Mouse (Mus musculus) kidney, adult 18-20 months (tissue): ENCODE data around the gene Ctnnbip1.

ENCODE experiments used
- DNase-seq: peaks from one replicate; pipeline ENCODE4 v3.0.0; 2021

Ctnnbip1 gene

DNA sequence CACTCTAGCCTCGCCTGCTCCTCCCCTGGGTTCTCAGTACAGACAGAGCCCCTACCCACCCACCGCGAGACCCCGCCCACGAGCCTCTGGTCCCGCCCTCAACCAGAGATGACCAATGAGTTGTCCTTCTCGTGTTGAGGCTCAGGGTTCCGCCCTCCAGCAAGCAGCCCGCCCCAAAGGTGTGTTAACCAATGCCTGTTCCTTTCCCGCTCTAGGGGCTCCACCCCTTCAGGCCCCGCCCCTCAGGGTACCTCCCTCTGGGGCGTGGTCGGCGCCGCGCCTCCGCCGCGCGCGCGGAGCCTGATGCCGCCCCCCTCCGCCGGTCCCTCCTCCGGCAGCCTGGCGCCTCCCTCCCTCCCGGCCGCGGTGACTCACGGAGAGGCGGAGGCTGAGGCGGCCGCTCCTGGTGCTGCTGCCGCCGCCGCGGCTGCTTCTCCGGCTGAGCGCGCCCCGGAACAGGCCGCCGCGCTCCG lies at the start of gene Ctnnbip1:
Gene Ctnnbip1, plus strand, starts transcription at position 369 of the 473 bp plus-strand sequence.
- DNase-seq: peak; percentile 98

DNA sequence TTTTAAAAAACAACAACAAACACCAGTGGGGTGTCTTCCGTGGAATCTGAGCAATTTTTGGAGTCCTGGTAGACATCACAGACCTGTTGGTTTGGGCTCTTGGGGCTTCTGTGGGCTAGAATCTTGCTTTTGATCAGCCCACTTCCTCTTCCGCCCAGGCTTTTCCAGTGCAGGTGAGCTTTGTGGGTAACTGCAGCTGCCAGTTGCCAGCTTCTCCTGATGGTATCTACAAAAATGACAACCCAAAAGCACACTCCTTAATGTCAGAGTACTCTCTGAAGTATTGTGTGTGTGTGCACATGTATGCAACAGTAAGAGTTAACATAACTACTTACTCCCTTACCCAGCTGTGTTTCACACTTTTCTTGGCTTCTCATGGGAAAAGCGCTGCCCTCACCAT lies 48.5 kb upstream of the Ctnnbip1 start:
- no peak for DNase-seq

DNA sequence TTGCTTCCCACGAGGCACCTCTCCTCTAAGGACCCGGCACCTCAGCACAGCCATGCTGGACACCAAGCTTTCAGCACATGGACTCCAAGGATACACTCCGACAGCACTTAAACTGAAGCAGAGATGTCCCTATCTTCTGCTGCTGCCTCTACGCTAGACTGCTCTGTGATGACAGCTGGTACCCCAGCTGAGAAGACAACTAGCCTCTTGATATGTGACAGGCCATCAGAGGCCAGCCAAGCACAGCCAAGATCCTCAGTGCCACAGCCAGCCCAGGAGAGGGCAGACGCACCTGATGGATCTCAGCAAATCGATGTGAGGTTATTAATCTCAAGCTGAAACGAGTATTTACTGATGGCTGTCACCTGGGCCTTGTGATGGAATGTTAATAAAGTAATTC lies 42.9 kb upstream of the Ctnnbip1 start:
- no peak for DNase-seq

DNA sequence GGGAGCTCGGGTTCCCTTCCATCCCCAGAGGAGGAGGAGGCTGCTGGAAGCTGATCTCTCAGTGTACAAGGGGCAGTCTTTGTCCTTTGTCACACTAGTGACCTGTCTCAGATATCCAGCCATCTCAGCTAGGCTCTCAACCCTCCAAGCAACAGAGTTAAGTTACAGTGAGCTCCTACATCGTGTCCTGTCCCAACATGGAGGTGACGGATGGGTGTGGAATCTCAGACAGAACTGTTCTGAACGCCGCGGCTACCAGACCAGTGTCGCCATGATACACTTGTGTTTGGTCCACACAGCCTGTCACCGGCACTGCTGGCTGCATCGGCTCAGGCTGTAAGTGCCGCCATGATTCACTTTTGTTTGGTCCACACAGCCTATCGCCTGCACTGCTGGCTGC lies 41.0 kb upstream of the Ctnnbip1 start, which contains the start of gene Tmem274:
Gene Tmem274, plus strand, starts transcription at position 301 of the 400 bp plus-strand sequence.
- no peak for DNase-seq

DNA sequence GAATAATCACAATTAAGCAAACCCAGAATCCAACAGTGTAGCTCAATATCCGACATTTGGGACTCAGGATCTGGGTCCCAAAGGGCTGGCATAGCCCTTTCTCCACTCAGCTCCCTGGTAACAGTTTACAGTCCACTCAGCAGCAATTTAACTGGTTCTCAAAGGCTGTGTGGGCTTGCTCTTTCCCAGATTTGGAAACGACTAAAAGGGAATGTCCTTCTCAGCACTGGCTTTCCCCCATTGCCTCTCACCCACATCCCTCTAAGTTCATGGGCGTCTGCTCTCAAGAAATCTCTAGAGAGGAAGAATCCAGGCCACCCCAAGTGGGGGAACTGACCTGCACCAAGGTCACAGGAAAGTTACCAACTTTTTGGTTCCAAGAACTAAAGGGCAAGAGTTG lies 33.5 kb upstream of the Ctnnbip1 start:
- no peak for DNase-seq

DNA sequence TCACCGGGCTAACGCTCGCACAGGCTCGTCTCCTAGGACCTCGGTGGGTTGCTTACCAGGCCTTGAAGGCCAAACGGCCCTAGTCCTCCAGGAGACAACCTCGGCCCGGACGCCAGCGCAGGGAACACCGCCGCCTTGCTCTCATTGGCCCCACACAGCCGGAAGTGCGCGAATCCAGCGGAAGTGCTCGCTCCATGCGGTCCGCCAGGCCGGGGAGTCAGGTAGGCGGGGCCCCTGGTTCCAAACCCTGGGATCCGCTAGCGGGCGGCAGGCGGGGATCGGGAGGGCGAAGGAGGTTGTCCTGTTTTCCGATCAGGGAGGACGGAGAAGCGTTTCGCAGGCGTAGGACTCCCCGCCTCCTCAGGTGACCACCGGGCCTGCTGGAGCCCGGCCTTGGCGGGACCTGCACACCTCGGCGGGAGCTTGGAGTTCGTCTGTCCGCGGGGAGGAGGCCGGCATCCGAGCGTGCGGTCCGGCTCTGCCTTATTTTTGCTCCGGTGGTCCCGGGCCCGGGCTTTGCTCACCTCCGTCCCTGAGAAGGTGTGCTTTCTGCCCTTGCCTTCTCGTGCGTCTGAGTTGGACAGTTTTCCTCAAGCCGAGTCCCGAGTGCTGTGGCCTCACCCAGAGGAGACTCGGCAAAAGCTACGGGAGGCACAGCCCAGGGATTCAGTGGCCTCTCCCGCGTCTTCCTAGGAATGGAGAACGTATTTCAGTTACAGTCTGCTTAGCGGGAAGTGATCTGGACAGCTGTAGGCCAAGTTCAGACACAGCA lies 32.8 kb upstream of the Ctnnbip1 start, which contains the start of the genes Nmnat1 and Lzic:
Gene Nmnat1, minus strand, starts transcription at position 150 of the 772 bp plus-strand sequence.
Gene Lzic, plus strand, starts transcription at position 177 of the 772 bp plus-strand sequence.
- peak; percentile 93 for DNase-seq

DNA sequence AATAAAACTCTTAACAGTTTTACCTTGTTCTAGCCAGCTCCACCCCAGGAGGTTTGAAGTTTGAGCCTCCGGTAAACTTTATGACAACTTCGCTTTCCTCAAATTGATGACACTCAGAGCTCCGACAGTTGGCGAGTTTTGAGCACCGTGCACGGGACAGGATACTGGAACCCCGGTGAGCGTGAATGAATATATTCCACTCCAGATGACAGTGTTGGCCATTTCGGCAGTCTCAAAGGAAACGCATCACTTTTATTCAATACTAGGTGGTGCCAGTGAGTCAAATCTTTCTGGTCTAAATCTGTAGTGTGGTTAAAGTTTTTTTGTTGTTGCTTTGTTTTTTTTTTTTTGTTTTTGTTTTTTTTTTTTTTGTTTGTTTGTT lies 32.2 kb upstream of the Ctnnbip1 start:
- no peak for DNase-seq

DNA sequence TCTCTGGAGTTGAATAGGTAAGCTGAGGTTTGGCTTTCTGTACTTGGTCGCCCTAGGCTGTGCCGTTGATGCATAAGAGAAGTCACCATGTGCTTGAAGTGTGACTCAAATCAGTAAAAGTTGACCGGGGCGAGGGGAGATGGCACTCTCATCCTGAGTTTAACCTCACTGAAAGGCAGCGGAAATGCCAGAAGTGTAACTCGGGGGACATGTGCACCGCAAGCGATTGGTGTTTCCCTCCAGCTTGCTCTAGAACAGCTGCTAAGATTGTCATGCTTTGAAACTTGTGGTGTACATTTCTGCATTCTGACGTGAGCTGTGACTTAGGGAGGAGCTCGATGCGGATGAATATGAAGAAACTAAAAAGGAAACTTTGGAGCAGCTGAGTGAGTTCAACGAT lies 30.3 kb upstream of the Ctnnbip1 start:
- no peak for DNase-seq

DNA sequence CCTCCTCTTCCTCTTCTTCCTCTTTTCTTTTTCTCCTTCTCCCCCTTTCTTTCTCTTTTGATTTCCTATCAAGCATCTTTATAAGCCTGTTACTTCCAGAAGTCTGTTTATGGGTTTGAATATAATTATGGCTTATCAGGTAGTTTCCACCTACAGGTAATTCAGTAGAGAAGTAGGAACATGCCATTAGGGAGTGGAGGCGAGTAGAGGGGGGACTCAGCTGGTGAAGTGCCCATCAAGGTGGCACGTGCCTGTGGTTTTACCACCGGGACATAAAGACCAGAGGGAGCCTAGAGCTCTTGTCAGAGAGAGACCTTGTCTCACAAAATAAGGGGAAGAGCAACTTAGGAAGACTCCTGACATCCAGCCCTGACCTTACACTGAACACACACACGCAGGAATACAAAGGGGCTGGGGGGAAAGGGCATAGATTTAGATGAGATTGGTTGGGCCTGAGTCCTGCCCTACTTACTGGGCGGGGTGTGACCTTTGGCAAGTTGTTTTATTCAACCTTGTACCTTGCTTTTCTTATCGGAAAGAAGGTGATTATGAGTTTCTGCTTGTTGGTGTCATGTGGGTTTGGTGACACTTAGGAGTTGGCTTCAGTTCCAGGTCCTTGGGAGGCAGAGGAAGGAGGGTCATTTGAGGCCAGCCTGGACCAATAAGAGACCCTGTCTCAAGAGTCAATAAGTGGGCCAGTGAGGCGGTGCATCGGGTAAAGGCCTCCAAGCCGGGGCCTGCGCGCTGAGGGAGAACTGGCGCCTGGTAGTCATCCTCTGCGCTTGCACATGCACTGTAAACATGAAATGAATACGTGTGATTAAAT lies 28.4 kb upstream of the Ctnnbip1 start:
- DNase-seq: no peak

DNA sequence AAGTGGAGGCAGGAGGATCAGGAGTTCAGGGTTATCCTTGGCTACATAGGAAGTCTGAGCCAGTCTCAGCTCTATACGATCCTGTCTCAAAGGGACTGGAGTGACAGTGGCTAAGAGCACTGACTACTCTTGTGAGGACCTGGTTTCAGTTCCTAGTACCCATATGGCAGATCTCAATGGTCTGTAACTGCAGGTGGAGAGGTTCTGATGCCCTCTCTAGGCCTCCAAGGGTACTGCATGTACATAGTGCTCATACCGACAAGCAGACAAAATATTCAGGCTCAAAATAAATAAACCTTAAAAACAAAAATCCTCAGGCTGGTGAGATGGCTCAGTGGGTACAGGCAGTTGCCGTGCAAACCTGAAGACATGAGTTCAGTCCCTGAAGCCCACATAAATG lies 26.9 kb upstream of the Ctnnbip1 start:
- no peak for DNase-seq

DNA sequence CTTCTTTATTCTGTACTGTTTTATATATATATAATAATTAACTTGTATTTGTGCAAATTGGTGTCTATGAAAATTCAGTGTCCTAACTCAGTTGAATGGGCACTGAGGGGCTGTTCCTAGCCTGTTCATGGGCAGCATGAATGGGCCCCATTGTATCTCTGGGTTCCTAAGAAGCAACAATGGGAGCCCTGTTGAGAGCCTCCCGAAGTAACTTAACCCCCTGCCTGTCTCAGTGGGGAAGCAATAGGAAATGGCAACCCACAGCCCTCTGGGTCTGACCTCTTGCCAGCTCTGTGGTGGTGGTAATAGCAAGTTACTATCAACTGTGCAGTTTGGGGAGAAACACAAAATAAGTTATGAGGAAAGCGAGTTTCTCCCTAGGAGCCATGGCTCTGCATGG lies 21.4 kb upstream of the Ctnnbip1 start:
- no peak for DNase-seq

DNA sequence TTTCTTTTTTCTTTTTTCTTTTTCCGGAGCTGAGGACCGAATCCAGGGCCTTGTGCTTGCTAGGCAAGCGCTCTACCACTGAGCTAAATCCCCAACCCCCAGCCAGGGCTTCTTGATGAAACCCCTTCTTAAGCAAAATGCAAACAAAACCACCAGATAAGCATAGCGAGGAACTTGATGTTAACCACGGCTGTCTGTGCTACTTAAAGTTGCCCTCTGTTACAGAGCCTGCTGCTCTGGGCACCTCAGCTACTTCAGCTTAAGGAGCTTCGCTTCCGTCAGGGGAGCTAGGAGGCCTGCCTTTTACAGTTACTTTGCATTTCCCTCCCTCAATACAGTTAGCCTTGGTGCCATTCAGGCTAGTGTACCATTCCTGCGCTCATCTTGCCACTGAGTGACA lies 19.1 kb upstream of the Ctnnbip1 start:
- DNase-seq: no peak

DNA sequence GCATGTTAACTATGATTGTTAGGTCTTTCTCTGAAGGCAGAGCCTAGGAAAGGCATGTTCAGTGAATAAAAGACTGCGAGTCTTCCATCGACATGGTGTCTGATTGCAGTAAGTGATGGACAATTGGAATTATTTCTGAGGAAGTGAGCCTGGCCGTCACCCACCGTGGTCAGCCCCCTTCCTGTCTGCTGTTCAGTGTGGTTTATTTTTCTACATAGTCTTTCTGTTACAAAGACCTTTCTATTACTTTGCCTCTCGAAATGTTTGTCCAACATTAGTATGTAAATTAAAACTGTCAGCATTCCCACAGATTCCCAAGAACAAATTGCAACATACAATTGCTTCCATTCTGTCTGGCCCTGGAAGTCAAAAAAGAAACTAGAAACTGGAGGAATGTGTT lies 18.2 kb upstream of the Ctnnbip1 start:
- no peak for DNase-seq

DNA sequence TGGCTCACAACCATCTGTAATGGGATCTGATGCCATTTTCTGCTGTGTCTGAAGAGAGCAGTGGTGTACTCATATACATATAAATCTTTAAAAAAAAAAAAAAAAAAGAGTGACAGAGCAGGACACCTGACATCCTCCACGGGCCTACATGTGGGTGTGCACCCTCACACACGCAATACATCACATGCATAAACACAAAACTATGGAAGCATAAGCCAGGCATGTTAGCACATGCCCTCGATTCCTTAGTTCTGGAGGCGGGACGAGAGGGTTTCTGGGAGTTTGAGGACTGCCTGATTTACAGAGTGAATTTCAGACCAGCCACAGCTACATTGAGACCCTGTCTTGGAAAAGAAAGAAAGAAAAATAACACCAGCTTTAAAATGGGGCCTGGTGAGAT lies 13.7 kb upstream of the Ctnnbip1 start:
- no peak for DNase-seq

DNA sequence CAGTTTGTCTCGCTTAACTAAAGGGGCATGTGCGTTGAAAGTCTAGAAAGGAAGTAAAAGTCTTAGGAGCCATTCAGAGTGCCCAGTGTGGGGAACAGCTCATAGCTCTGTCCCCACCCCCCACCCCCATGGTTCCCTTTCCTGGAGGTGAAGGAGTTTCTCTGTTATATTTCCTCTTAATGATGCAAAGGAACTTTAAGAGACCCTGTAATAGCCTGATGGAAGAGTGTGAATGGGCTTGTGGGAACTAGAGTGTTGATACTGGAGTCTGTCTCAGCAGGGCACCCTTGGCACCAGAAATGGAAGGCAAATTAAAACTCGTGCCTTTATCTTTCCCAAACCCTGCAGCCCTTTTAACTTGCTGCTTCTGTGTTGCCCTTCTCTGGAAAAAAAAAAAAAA lies 13.2 kb upstream of the Ctnnbip1 start:
- no peak for DNase-seq

DNA sequence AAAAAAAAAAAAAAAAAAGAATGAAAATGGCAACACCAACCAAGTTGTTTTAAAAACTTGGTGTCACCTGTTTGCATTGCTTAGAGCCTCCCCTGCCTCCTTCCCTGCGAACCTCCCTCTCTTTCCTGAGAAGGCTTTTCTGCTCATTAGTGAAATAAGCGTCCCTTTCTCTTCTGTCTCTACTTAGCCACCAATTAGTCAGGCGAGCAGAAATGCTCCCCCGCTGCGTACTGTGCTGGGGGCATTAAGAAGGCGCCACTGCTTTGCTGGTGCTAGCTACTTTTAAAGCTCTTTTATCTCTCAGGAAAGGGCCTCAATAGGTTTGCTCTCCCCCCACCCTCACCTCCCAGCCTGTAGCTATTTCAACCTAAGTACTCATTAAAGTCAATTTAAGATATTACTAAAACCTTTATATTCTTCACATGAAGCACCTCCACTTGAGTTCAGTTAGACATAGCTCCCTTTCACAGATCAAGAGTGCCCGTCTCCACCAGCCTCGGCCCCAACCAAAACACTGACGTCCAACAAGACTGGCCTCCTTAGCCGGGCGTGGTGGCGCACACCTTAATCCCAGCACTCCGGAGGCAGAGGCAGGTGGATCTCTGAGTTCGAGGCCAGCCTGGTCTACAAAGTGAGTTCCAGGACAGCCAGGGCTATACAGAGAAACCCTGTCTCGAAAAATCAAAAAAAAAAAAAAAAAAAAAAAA lies 12.6 kb upstream of the Ctnnbip1 start:
- DNase-seq: no peak

DNA sequence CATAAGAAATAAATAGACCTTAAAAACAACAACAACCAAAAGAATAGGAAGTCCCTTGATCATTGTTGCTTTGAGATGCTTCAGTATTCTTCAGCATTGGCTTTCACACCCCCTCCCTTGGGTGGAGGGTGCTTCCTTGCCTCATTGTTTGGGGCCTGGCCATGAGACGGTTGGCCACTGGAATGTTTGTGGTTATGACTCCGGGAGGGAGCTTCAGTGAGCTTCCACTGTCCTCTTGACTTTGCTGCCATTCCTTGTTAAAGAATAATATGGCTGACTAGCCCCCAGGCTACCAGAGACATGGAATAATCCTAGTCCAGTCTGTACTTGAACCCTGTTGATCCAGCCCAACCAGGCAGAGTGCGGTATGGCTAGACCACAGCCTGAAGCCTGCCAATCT lies 11.1 kb upstream of the Ctnnbip1 start:
- DNase-seq: no peak

DNA sequence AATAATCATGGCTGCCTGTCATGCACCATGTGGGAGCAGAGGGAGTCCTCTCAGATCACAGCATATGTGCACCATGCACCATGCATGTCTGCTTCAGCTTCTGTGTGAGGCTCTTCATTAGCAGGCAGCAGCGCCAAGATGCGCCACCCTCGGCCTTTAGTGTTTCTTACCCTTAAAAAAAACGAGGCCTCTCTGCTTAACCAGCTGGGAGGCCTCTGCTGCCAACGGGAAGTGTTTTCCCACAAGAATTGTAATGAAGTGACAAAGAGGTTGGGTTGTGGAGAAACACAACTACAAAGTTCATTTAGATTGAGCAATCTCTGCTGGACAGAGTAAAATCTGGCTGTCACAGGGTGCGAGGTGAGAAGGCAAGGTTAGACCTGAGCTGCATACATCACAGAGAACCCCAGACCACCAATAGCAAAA lies 6.8 kb upstream of the Ctnnbip1 start:
- no peak for DNase-seq

DNA sequence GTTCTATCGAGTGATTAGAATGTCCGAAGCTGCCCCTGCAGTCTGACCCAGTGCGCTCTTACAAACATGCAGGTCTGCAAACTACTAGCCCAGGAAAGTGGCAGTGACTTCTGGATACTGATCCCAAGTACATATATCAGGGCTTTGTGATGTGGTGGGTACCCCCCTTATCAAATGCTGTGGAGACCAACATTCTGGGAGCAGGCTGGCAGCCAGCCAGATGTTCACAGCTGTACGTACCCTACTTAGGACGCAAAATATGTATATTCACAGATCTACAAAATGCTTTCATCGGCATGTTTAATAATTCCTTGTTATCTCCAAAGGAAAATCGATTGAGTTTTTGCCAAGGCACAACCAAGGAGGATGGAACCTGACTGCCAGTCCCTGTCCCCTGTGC lies 6.0 kb upstream of the Ctnnbip1 start:
- DNase-seq: no peak

DNA sequence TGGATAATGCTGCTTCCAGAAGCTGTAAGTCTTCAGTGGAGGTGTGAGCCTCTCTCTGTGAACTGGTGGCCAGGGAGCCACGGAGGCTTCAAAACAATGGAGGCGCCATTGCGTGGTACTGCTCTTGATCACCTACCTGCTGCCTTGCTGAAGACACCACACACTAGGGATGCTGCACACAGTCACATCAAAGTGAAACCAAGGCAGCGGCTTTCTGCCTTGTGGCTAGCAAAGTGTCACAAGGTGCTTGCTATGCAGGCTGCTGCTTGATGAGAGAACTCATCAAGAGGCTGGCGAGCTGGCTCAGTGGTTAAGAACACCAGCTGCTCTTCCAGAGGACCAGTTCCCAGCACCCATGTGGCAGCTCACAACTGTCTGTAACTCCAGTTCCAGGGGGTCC lies 2.3 kb upstream of the Ctnnbip1 start:
- DNase-seq: no peak

DNA sequence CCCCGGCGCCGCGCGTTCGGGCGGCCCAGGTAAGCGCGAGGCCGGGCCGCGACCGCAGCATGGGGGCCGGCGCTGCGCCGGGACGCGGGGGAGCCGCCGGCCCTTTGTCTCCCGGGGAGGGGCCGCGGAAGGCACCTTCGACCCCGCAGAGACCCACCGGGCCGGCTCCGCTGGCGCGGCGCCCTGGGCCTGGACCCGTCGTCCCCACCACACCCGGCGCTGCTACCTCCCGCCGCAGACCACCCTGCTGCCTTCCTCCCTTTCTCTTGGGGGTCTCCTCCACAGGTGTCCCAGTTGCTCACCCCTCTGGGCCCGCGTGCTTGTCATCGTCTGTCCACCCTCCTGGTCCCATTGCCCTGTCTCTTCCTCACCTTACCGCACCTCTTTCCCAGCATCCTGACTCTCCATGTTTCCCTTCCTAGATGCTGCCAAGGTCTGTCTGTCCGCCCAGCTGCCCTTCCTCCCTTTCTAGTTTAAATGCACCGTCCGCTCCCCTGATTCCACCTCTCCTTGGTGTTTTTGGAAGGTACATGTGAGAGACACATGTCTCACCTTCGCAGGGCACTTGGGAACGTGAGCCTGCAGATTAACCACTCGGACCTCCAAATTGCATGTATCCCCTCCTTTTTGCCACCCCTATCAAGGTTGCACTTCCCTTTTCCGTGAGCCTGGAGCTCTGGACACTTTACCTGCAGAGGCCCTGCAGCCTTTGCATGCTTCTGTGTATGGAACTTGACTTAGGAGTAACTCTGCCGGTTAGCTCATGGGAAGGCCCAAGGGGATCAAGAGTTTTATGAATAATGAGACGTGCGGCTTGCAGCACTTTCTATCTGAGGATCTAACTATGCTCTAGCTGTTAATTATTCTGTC lies 550 bp downstream of the Ctnnbip1 start:
- DNase-seq: peak; percentile 29

DNA sequence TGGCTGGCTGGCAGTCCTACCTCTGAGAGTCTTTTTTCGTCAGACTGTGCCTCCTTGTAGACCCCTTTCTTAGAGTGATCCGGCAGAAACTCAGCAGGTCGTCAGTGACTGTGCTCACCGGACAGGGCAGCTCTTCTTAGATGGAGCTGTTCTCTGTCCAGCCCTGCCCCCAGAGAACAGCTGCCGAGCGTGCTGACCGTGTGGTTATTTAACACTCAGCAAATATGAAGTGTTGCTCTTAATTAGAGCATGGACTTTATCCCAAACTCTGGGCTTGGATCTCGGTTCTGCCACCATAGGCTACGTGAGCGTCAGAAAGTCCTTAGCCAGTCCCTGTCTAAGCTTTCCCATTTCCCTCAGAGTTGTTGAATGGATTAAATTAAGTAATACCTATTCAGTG lies 3.2 kb downstream of the Ctnnbip1 start:
- DNase-seq: peak; percentile 46
